Mouse (Mus musculus) ES-E14 (cell line): ENCODE measurements at regions not wholly inside any gene's neighbourhood (a gene's known extent, or its start where the extent isn't known, plus 50 kb on each side); places are given as distances from the start of the nearest gene placed in this dataset.

Experiments
- DNase-seq: peaks from one replicate; pipeline ENCODE4 v3.0.0-alpha.2; 2013; ENCODE audit warnings: low read depth, low spot score
- H3K27ac ChIP-seq: 2 replicates; pipeline ENCODE4 v1.5.1; 2012; ENCODE audit warnings: low read depth, mild to moderate bottlenecking, low read length, moderate library complexity, mixed read lengths; ENCODE audit not compliant: poor library complexity, insufficient read depth, severe bottlenecking
- H3K36me3 ChIP-seq: 2 replicates; pipeline ENCODE4 v1.6.1; 2012; ENCODE audit warnings: mild to moderate bottlenecking, low read length, moderate library complexity, mixed read lengths; ENCODE audit not compliant: control insufficient read depth, poor library complexity, insufficient read depth, severe bottlenecking
- H3K4me1 ChIP-seq, 2 experiments: fragments of 150-350 bp in 1 of 2; sonication (generic) in 1 of 2; 2 replicates each; pipeline ENCODE4 v1.6.1; 2012; ENCODE audit warnings: low read length in 2 of 2, mild to moderate bottlenecking in 1 of 2, mixed read lengths in 1 of 2; ENCODE audit not compliant: control insufficient read depth in 2 of 2, insufficient read depth in 2 of 2, poor library complexity in 1 of 2
- H3K4me3 ChIP-seq, 2 experiments: fragments of 150-350 bp in 1 of 2; sonication (generic) in 1 of 2; 2 replicates each; pipeline ENCODE4 v1.5.1; 2012; ENCODE audit warnings: low read length in 2 of 2, low read depth in 1 of 2, mild to moderate bottlenecking in 1 of 2, mixed read lengths in 1 of 2; ENCODE audit not compliant: insufficient read depth in 1 of 2, poor library complexity in 1 of 2, severe bottlenecking in 1 of 2
- H3K9ac ChIP-seq: 2 replicates; pipeline ENCODE4 v1.6.1; 2012; ENCODE audit warnings: low read depth, mild to moderate bottlenecking, low read length, mixed read lengths; ENCODE audit not compliant: poor library complexity, insufficient read depth, severe bottlenecking
- H3K9me3 ChIP-seq: fragments of 150-350 bp; sonication (generic); 2 replicates; pipeline ENCODE4 v1.6.1; 2012; ENCODE audit warnings: low read depth, mild to moderate bottlenecking, low read length; ENCODE audit not compliant: control insufficient read depth, insufficient read depth
- CHD2 ChIP-seq: IDR thresholded peaks from 2 replicates; pipeline ENCODE4 v1.6.1; 2014; ENCODE audit warnings: mild to moderate bottlenecking, low read depth, low read length, inconsistent platforms
- HCFC1 ChIP-seq: IDR thresholded peaks from 2 replicates; pipeline ENCODE4 v1.6.1; 2012; ENCODE audit warnings: low read length, inconsistent platforms, borderline replicate concordance; ENCODE audit not compliant: insufficient read depth
- MAFK ChIP-seq: IDR thresholded peaks from 2 replicates; pipeline ENCODE4 v1.6.1; 2014; ENCODE audit warnings: mild to moderate bottlenecking, low read depth, low read length, inconsistent platforms; ENCODE audit not compliant: insufficient read depth
- ZC3H11A ChIP-seq: IDR thresholded peaks from 2 replicates; pipeline ENCODE4 v1.6.1; 2012; ENCODE audit warnings: low read depth, mild to moderate bottlenecking, inconsistent platforms, low read length, borderline replicate concordance
- ZNF384 ChIP-seq: IDR thresholded peaks from 2 replicates; pipeline ENCODE4 v1.6.1; 2012; ENCODE audit warnings: low read depth, low read length, inconsistent platforms
- in situ Hi-C, 2 experiments: fragments of 600-800 bp; cut with MboI; formaldehyde crosslinking; loops; one replicate each; pipeline ENCODE4 v1.15.1; 2025; ENCODE audit warnings: low sequenced_read_pairs in 2 of 2, inconsistent platforms in 1 of 2; ENCODE audit not compliant: unreplicated experiment in 2 of 2

DNA sequence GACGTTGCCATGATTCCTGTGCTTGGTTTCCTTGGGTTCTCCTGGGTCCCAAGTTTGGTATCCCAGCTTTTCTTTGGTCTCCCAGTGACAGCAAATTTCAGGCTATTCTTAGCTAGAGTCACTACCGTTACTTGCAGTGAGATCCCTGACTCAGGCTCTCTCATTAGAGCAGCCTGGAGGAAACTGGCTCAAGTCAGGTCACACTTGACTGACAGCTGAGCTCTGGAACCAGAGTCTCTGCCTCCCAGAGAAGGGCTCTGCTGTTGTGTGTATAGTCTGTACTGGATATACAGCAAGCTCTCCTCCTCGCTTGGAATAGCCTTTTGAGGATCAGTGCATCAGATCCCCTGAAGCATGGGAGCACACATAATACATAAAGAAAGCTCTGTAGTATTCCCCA lies 100.7 kb upstream of the Eif4g2 start:
- in situ Hi-C loops = no loop called here
- Histone ChIP-seq H3K27ac (no peak overlapping the region), H3K9me3 (no peaks in the 10 kb centered on the region), H3K4me3 (no peak overlapping the region), H3K9ac (no peak overlapping the region), H3K4me1 (no peaks in the 10 kb centered on the region), H3K36me3 (no peaks in the 10 kb centered on the region)
- no peak for TF ChIP-seq HCFC1
- no peak for TF ChIP-seq ZC3H11A
- no peak for TF ChIP-seq ZNF384
- no peak for TF ChIP-seq CHD2
- no peak for TF ChIP-seq MAFK
- DNase-seq = no peak

DNA sequence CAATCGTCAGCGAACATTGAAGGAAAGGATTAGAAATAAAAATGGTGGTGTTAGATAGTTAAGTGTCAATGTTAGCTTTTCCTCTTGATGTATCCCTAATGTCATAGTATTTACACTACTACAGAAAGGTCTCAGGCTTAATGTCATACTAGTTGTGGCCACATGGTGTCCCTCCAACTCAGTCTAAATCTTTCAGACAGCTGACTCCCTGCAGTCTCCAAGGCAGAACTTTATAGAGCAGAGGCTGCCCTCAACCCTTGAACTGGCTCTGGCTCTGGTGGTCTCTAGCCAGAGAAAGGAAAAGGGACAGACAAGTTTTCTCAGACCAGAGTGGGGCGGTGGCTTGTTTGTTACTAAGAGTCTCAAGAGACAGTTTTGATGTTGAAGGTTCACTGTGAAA lies 99.5 kb upstream of the Eif4g2 start:
- Histone ChIP-seq H3K4me3 (no peak overlapping the region), H3K27ac (no peak overlapping the region), H3K36me3 (no peaks in the 10 kb centered on the region), H3K4me1 (no peaks in the 10 kb centered on the region), H3K9me3 (no peaks in the 10 kb centered on the region), H3K9ac (no peak overlapping the region)
- DNase-seq = peak; percentile 25
- in situ Hi-C loops = no loop called here
- TF ChIP-seq MAFK (no peak), HCFC1 (no peak), ZC3H11A (peak; percentile 60; the same call in 1 of the 2 replicates), ZNF384 (no peak), CHD2 (no peak)

DNA sequence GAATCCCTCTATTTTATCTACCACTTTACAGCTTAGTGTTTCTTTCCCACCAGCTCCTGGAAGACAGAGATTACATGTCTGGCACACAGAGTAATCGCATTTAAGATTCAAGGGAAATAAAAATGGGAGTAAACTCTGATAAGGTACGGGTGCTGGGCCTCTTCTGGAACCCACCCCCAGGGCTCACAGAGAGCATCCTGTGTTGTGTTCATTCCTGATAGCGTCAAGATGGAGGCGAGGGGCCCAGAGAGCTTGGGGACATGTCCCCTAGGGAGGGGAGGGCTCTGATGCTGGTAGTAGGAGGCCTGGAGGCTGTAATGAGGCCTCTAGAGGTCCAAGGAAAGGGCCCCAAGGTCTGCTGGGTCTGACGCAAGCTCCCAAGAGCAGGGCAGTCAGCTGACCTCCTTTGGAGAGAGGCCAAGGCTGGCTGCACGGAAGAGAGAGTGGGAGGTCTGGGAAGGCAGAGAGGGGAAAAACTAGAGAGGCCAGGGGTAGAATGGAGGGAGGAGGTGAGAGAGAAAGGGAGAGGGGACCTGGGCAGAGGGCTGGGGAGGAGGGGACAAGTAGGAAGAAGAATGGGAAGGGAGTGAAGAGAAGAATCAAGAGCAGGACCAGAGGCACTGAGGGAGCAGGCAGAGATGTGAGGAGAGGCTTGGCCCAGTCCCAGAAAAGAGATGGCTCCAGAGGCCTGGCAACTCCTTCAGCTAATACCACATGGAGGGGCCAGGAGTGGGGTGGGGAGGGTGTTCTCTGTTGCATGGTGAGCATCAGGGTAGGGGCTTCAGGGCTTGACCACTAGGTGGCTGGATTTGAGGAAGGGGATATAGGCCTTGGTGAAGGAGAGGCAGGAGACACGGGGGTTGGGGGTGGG lies 96.8 kb upstream of the Eif4g2 start:
- no peak overlapping the region for H3K9ac ChIP-seq
- no peak overlapping the region for H3K4me3 ChIP-seq
- in situ Hi-C loops = no loop called here
- no peak for DNase-seq
- TF ChIP-seq HCFC1 = no peak
- no peak for TF ChIP-seq MAFK
- no peak for TF ChIP-seq ZNF384
- TF ChIP-seq ZC3H11A = no peak
- no peak for TF ChIP-seq CHD2
- H3K27ac ChIP-seq = no peak overlapping the region
- no peaks in the 10 kb centered on the region for H3K36me3 ChIP-seq
- H3K9me3 ChIP-seq = no peaks in the 10 kb centered on the region
- no peaks in the 10 kb centered on the region for H3K4me1 ChIP-seq

DNA sequence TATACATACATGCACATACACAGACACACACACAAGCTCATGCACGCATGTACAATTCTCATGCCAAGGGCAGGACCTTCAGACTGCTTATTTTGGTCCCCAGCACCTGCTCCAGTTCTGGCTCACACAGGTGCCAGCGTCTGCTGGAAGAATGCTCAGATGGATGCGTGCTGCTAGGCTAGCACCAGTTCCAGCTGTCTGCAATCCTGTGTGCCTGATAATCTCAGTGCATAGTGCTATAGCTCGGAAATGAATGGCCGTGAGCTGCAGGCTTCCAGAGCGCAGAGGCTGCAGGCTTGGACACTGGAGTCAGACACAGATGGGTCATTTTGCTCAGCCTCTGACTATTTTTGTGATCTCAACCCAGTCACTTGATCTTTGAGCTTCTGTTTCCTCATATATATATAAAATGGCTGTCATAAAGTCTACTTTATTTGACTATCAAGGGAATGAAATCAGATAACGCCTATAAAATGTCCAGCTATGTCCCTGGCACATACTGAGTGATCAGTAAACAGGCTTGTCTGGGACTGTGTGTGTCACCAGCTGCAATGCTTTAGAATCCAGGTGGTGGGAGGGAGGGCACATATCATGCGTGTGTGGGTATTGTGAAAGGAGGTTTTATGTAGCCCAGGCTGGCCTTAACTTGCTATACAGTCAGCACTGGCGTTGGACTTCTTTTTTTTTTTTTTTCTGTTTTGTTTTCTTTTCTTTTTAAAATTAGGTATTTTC lies 91.7 kb upstream of the Eif4g2 start:
- no peak for DNase-seq
- Histone ChIP-seq H3K9ac (no peak overlapping the region), H3K4me1 (no peaks in the 10 kb centered on the region), H3K27ac (no peak overlapping the region), H3K36me3 (no peaks in the 10 kb centered on the region), H3K4me3 (no peak overlapping the region), H3K9me3 (no peaks in the 10 kb centered on the region)
- in situ Hi-C loops = no loop called here
- no peak for TF ChIP-seq HCFC1
- no peak for TF ChIP-seq CHD2
- no peak for TF ChIP-seq ZNF384
- TF ChIP-seq ZC3H11A = no peak
- TF ChIP-seq MAFK = no peak
